In the genomic region with DNA sequence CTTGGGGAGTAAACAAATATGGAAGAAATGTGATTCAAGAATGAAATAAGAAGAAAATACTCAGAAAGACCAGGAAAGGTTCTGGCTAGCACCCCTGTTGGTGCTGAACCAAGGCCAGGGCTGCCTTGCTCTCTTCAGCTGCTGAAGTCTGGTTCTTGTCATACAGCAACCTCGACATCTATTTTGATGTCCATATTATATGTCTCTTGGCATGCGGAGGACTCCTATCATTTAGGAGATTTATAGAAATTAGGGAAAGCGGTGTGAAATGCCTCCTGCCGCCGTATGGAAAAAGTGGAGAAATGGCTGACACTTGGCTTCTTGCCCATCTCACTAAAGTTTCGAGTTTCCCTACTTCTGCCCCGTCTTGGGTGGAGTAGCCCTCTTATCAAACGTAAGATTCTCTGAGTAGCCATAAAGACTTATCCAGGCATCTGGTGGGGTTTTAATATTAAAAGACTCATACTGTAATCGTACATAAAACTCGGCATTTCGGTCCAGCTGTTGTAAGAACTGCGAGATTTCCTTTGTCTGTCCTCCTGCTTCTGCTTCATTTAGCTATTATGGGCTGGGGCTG, we compare ENCODE assay signal across 15 mouse cellular contexts.
"Had no signal": no experiment of that assay in that cellular context is flagged by ENCODE, and none has a peak within 500 bp of the region (broad histone marks: within the 10 kb centered on the region; RNA-seq: fewer than 3 reads in every experiment).

No protein-coding gene starts in this region.

- ATAC-seq: lung, postnatal 0 days; midbrain, embryonic 15.5 days had no signal

- H3K36me3 ChIP-seq: midbrain, embryonic 15.5 days; neural tube, embryonic 13.5 days; stomach, embryonic 15.5 days had no signal

- H3K4me2 ChIP-seq: midbrain, embryonic 11.5 days; midbrain, embryonic 15.5 days; neural tube, embryonic 13.5 days; stomach, embryonic 15.5 days had no signal

- H3K4me1 ChIP-seq: midbrain, embryonic 15.5 days; neural tube, embryonic 13.5 days had no signal

- H3K9ac ChIP-seq: liver, embryonic 14.5 days; midbrain, embryonic 15.5 days; neural tube, embryonic 13.5 days; stomach, embryonic 15.5 days had no signal

- H3K4me3 ChIP-seq: midbrain, embryonic 15.5 days; neural tube, embryonic 13.5 days; stomach, embryonic 15.5 days had no signal

- DNase-seq: kidney, adult 9 months; kidney, postnatal 10 days; left cerebral cortex, postnatal 4 days; liver; lung, adult 18-20 months; lung, postnatal 4 days; right cerebral cortex, postnatal 14 days; thymus, adult 2 months; thymus, postnatal 25 days had no signal

- H3K27ac ChIP-seq: liver, embryonic 14.5 days; midbrain, embryonic 15.5 days; neural tube, embryonic 13.5 days; stomach, embryonic 15.5 days had no signal

- H3K27me3 ChIP-seq: midbrain, embryonic 15.5 days; neural tube, embryonic 13.5 days; stomach, embryonic 15.5 days had no signal

- H3K9me3 ChIP-seq: midbrain, embryonic 15.5 days; neural tube, embryonic 13.5 days; stomach, embryonic 15.5 days had no signal
